Mouse (Mus musculus) 416B (cell line): Measurements from ENCODE around the gene Stk39.
"Not testable (repeated sequence)": the region's sequence is repeated elsewhere in the genome, so short reads cannot be mapped to it uniquely, and the experiment has no call there.

ENCODE experiments used
- DNase-seq: peaks from one replicate; pipeline ENCODE4 v3.0.0; 2011; ENCODE audit warnings: low read depth

The Stk39 gene

GRCm38 (mm10) chr2:68288106-68288505, 184.0 kb downstream of the Stk39 start:
- DNase-seq, result no peak

GRCm38 (mm10) chr2:68284391-68284790, 187.7 kb downstream of the Stk39 start:
- no peak for DNase-seq

GRCm38 (mm10) chr2:68283021-68283548, 189.0 kb downstream of the Stk39 start:
- DNase-seq, result no peak

- DNase-seq, result no peak
Measured at GRCm38 (mm10) chr2:68281575-68281974, 190.5 kb downstream of the Stk39 start.

- DNase-seq, result no peak
Measured at GRCm38 (mm10) chr2:68271301-68271700, 200.8 kb downstream of the Stk39 start.

- DNase-seq, result no peak
Measured at GRCm38 (mm10) chr2:68270836-68271235, 201.2 kb downstream of the Stk39 start.

GRCm38 (mm10) chr2:68269646-68270045, 202.4 kb downstream of the Stk39 start:
- no peak for DNase-seq

- DNase-seq, result no peak
Measured at GRCm38 (mm10) chr2:68264826-68265225, 207.2 kb downstream of the Stk39 start.

- no peak for DNase-seq
Measured at GRCm38 (mm10) chr2:68260911-68261310, 211.2 kb downstream of the Stk39 start.

GRCm38 (mm10) chr2:68257571-68257970, 214.5 kb downstream of the Stk39 start:
- no peak for DNase-seq

- no peak for DNase-seq
Measured at GRCm38 (mm10) chr2:68256472-68256871, 215.6 kb downstream of the Stk39 start.

- no peak for DNase-seq
Measured at GRCm38 (mm10) chr2:68254756-68255155, 217.3 kb downstream of the Stk39 start.

GRCm38 (mm10) chr2:68253222-68253621, 218.8 kb downstream of the Stk39 start:
- DNase-seq, result no peak

GRCm38 (mm10) chr2:68252048-68252758, 219.9 kb downstream of the Stk39 start:
- no peak for DNase-seq

GRCm38 (mm10) chr2:68250897-68251296, 221.2 kb downstream of the Stk39 start:
- no peak for DNase-seq

GRCm38 (mm10) chr2:68249855-68250424, 222.1 kb downstream of the Stk39 start:
- DNase-seq, result no peak

GRCm38 (mm10) chr2:68246284-68246683, 225.8 kb downstream of the Stk39 start:
- DNase-seq, result no peak

- no peak for DNase-seq
Measured at GRCm38 (mm10) chr2:68244556-68244955, 227.5 kb downstream of the Stk39 start.

GRCm38 (mm10) chr2:68243879-68244553, 228.1 kb downstream of the Stk39 start:
- no peak for DNase-seq

- no peak for DNase-seq
Measured at GRCm38 (mm10) chr2:68243273-68243672, 228.8 kb downstream of the Stk39 start.

GRCm38 (mm10) chr2:68242069-68242468, 230.0 kb downstream of the Stk39 start:
- DNase-seq, result no peak

GRCm38 (mm10) chr2:68241640-68242039, 230.4 kb downstream of the Stk39 start:
- DNase-seq, result no peak

GRCm38 (mm10) chr2:68239415-68239814, 232.7 kb downstream of the Stk39 start:
- DNase-seq, result not testable (repeated sequence)
